Mouse (Mus musculus) monocyte, adult 2 months (primary cell): ENCODE data around the gene Vmn2r34.
"Not testable (repeated sequence)": the region's sequence is repeated elsewhere in the genome, so short reads cannot be mapped to it uniquely, and the experiment has no call there.

Experiments used
- DNase-seq, 2 experiments: peaks; one replicate each; pipeline ENCODE4 v3.0.0; 2022; ENCODE audit warnings: low spot score in 2 of 2, low read depth in 1 of 2

Vmn2r34 gene

GRCm38 (mm10) chr7:7689413-7689812 lies at the start of gene Vmn2r34:
Gene Vmn2r34 (minus strand): TSS chr7:7689513.
- not testable (repeated sequence) for DNase-seq

GRCm38 (mm10) chr7:7674032-7674431 lies 15.3 kb downstream of the Vmn2r34 start:
- not testable (repeated sequence) for DNase-seq
